9 mouse cellular contexts compared by ENCODE assay signal in genomic region chr8:124791751-124792150, GRCm38 (mm10). TPM values are rescaled to one million over a fixed set of nuclear protein-coding genes. Genes with fewer than 3 reads are reported as not detected.
A peak's percentile ranks its signal among the peaks of the same experiment; 100 is the strongest.
DNase-seq lines count a peak whose midpoint lies in the region; ATAC-seq and TF ChIP-seq lines count a peak whose summit lies in the region.
"Had no signal": no experiment of that assay in that cellular context is flagged by ENCODE, and none has a peak within 500 bp of the region (broad histone marks: within the 10 kb centered on the region; RNA-seq: fewer than 3 reads in every experiment).

No protein-coding gene starts in this region.

- TF ChIP-seq CTCF in CH12.LX (conservative IDR thresholded peaks at IDR 0.05 in 1 of 2, IDR thresholded peaks at IDR 0.05 in 1 of 2; ENCODE audit: low read depth in 2 of 2, low read length in 2 of 2): no peak
- TF ChIP-seq CTCF in thymus, adult 2 months (IDR thresholded peaks at IDR 0.05; ENCODE audit: borderline replicate concordance, control insufficient read depth, extremely low read depth, insufficient read depth, low read length, poor library complexity): no peak

- no peak for DNase-seq in heart, embryonic 10.5 days (ENCODE audit: low spot score)
- DNase-seq in heart, postnatal 36 days: no peak
- no peak for DNase-seq in CH12.LX (ENCODE audit: extremely low read depth)
- no peak for DNase-seq in forebrain, embryonic 14.5 days (ENCODE audit: low spot score)
- DNase-seq in thymus, adult 2 months: no peak
- DNase-seq in yolk sac, embryonic 10.5 days (ENCODE audit: low spot score): no peak

- WGBS in heart, embryonic 10.5 days: 31% methylated on average over 4 of the region's 4 CpGs
- 49% methylated on average over 4 of the region's 4 CpGs for WGBS in forebrain, embryonic 14.5 days
- WGBS in liver, embryonic 12.5 days (ENCODE audit: insufficient replicate concordance): 42% methylated on average over 4 of the region's 4 CpGs
- 66% methylated on average over 4 of the region's 4 CpGs for WGBS in thymus, adult 2 months

- peak overlapping the region; percentile 72 for H3K4me3 ChIP-seq in heart, embryonic 10.5 days
- H3K4me3 ChIP-seq in CH12.LX (replicated peaks in 1 of 3; ENCODE audit: low read depth in 2 of 3, low read length in 2 of 3, poor library complexity in 1 of 3): peak overlapping the region in 1 of 3 experiments; percentile 65
- H3K4me3 ChIP-seq in forebrain, embryonic 14.5 days (ENCODE audit: low read depth, low read length): peak overlapping the region; percentile 61
- H3K4me3 ChIP-seq in liver, embryonic 12.5 days: no peak overlapping the region
- no peak overlapping the region for H3K4me3 ChIP-seq in thymus, adult 2 months (ENCODE audit: control insufficient read depth, insufficient read depth, low read length)

- intact Hi-C loops in heart, postnatal 36 days (cut with DNase I): no loop called here

- H3K4me1 ChIP-seq in heart, embryonic 10.5 days: peaks cover 36% of the 10 kb centered on the region
- peaks cover 7 to 20% of the 10 kb centered on the region in 2 experiments for H3K4me1 ChIP-seq in CH12.LX (ENCODE audit: control insufficient read depth in 1 of 2, insufficient read depth in 2 of 2)
- peaks cover 16% of the 10 kb centered on the region for H3K4me1 ChIP-seq in forebrain, embryonic 14.5 days (ENCODE audit: control insufficient read depth, insufficient read depth, low read length)
- H3K4me1 ChIP-seq in liver, embryonic 12.5 days: peaks cover 23% of the 10 kb centered on the region
- peaks cover 21% of the 10 kb centered on the region for H3K4me1 ChIP-seq in thymus, adult 2 months (replicated peaks; ENCODE audit: control insufficient read depth, insufficient read depth, low read length)

- no peak for ATAC-seq in forebrain, embryonic 14.5 days
- no peak for ATAC-seq in liver, embryonic 12.5 days
- no peak for ATAC-seq in erythroid progenitor cell, adult 5-6 weeks (replicated peaks; ENCODE audit: low FRiP score, poor library complexity, severe bottlenecking)

- no peaks in the 10 kb centered on the region for H3K36me3 ChIP-seq in heart, embryonic 10.5 days
- no peaks in the 10 kb centered on the region for H3K36me3 ChIP-seq in CH12.LX (replicated peaks in 1 of 2; ENCODE audit: control insufficient read depth in 1 of 2, insufficient read depth in 1 of 2, low read length in 1 of 2)
- H3K36me3 ChIP-seq in forebrain, embryonic 14.5 days (ENCODE audit: control insufficient read depth, insufficient read depth, low read length): no peaks in the 10 kb centered on the region
- no peaks in the 10 kb centered on the region for H3K36me3 ChIP-seq in liver, embryonic 12.5 days
- no peaks in the 10 kb centered on the region for H3K36me3 ChIP-seq in thymus, adult 2 months (ENCODE audit: control insufficient read depth, insufficient read depth, low read length)

- no peak for TF ChIP-seq POLR2A in CH12.LX (IDR thresholded peaks at IDR 0.05; ENCODE audit: low read depth, low read length)
- no peak for TF ChIP-seq POLR2A in thymus, adult 2 months (IDR thresholded peaks at IDR 0.05; ENCODE audit: control insufficient read depth, extremely low read depth, insufficient read depth, low read length, poor library complexity)

- H3K9ac ChIP-seq in CH12.LX (ENCODE audit: insufficient read depth, low read depth): no peak overlapping the region
- peak overlapping the region; percentile 77 for H3K9ac ChIP-seq in forebrain, embryonic 14.5 days (ENCODE audit: low read length)
- H3K9ac ChIP-seq in liver, embryonic 12.5 days: no peak overlapping the region

- no peaks in the 10 kb centered on the region for H3K9me3 ChIP-seq in heart, embryonic 10.5 days
- peaks cover 17% of the 10 kb centered on the region for H3K9me3 ChIP-seq in CH12.LX (replicated peaks; ENCODE audit: low read length)
- H3K9me3 ChIP-seq in forebrain, embryonic 14.5 days (replicated peaks; ENCODE audit: control insufficient read depth, low read length): no peaks in the 10 kb centered on the region
- no peaks in the 10 kb centered on the region for H3K9me3 ChIP-seq in liver, embryonic 12.5 days (replicated peaks)

- H3K79me2 ChIP-seq in CH12.LX (replicated peaks; ENCODE audit: control insufficient read depth, extremely low read depth, insufficient read depth, poor library complexity, severe bottlenecking): no peaks in the 10 kb centered on the region

- in situ Hi-C loops in CH12.LX (cut with MboI; ENCODE audit: low pct_ligation_motif_present, low pct_unique_long_range_greater_than_20kb, low sequenced_read_pairs): no loop called here

- peaks cover 66% of the 10 kb centered on the region for H3K27me3 ChIP-seq in heart, embryonic 10.5 days (ENCODE audit: insufficient read depth, poor library complexity, severe bottlenecking)
- H3K27me3 ChIP-seq in CH12.LX (replicated peaks): peaks cover 55% of the 10 kb centered on the region
- H3K27me3 ChIP-seq in forebrain, embryonic 14.5 days (replicated peaks; ENCODE audit: control insufficient read depth, insufficient read depth, low read length): peaks cover 15% of the 10 kb centered on the region
- peaks cover 77% of the 10 kb centered on the region for H3K27me3 ChIP-seq in liver, embryonic 12.5 days (replicated peaks)
- peaks cover 16% of the 10 kb centered on the region for H3K27me3 ChIP-seq in thymus, adult 2 months (ENCODE audit: control insufficient read depth, insufficient read depth, low read length)

- peak overlapping the region; percentile 77 for H3K4me2 ChIP-seq in CH12.LX (ENCODE audit: insufficient read depth, low read depth, poor library complexity, severe bottlenecking)
- peak overlapping the region; percentile 94 for H3K4me2 ChIP-seq in forebrain, embryonic 14.5 days (ENCODE audit: low read length)
- H3K4me2 ChIP-seq in liver, embryonic 12.5 days: peak overlapping the region; percentile 85

- dilution Hi-C loops in CH12.LX (cut with MboI; ENCODE audit: extremely low pct_ligation_motif_present, extremely low pct_unique_long_range_greater_than_20kb, low sequenced_read_pairs): no loop called here

- TF ChIP-seq RAD21 in CH12.LX (IDR thresholded peaks at IDR 0.05; ENCODE audit: low read depth, low read length): no peak

- no peak for TF ChIP-seq EP300 in CH12.LX (IDR thresholded peaks at IDR 0.05; ENCODE audit: low read length)

- H3K27ac ChIP-seq in heart, embryonic 10.5 days: 0 out of 2 replicates have a peak overlapping the region, but pooled peaks have one; percentile 22
- H3K27ac ChIP-seq in CH12.LX (ENCODE audit: insufficient read depth, low read depth): no peak overlapping the region; the same call in 1 of the 2 replicates
- peak overlapping the region; percentile 90 for H3K27ac ChIP-seq in forebrain, embryonic 14.5 days (ENCODE audit: low read depth, low read length)
- H3K27ac ChIP-seq in liver, embryonic 12.5 days: no peak overlapping the region
- no peak overlapping the region for H3K27ac ChIP-seq in thymus, adult 2 months (ENCODE audit: control insufficient read depth, insufficient read depth, low read length)

TF ChIP-seq in CH12.LX, 34 proteins besides CTCF, POLR2A, EP300 and RAD21:
- TF ChIP-seq ZNF384 (IDR thresholded peaks at IDR 0.05; ENCODE audit: low read depth, low read length): peak; percentile 49
- TF ChIP-seq UBTF (IDR thresholded peaks at IDR 0.05; ENCODE audit: low read depth, low read length): no peak

RNA-seq across cellular contexts. Expression of gene Trim67, which starts 1.1 kb away (rescaled TPM):
- 0.05 and 0.10 TPM in 2 replicates for polyA plus RNA-seq in heart, embryonic 10.5 days (2016; fragmentation: Nextera tagmentation; extraction: Ambion mirVana)
- under 1 TPM; 0.36 to 0.68 TPM for total RNA-seq in heart, postnatal 36 days (2021)
- 0.04 and 0.08 TPM in 2 replicates for total RNA-seq in CH12.LX (2012; rRNA removed)
- total RNA-seq in CH12.LX (2014; rRNA removed): not detected in 2 replicates
- 0.04 TPM in 1 of 2 replicates, not detected in the other for polyA plus RNA-seq in CH12.LX (2012; ENCODE audit: insufficient read length, low read depth)
- 16.5 and 22.0 TPM in 2 replicates for polyA plus RNA-seq in forebrain, embryonic 14.5 days (2014; fragmentation: Nextera tagmentation; extraction: Ambion mirVana)
- polyA plus RNA-seq in liver, embryonic 12.5 days (2016; fragmentation: Nextera tagmentation; extraction: Ambion mirVana): 0.01 and 0.05 TPM in 2 replicates
- total RNA-seq in erythroid progenitor cell, adult 5-6 weeks (2015; ENCODE audit: low replicate concordance): not detected in 2 replicates
- total RNA-seq in erythroid progenitor cell, adult 5-6 weeks (2017; ENCODE audit: low replicate concordance): not detected in 2 replicates
- polyA plus RNA-seq in thymus, adult 2 months (2012; rRNA removed): 0.26 TPM in 2 replicates
- polyA plus RNA-seq: C2C12 had no signal

RNA-seq across cellular contexts. Expression of gene Fam89a, which starts 40.1 kb away (rescaled TPM):
- polyA plus RNA-seq in heart, embryonic 10.5 days (2016; fragmentation: Nextera tagmentation; extraction: Ambion mirVana): 2.5 and 8.2 TPM in 2 replicates
- 1 to 10 TPM in 1 of 2 experiments, under 1 TPM in 1; 0.75 to 1.6 TPM for total RNA-seq in heart, postnatal 36 days (2021)
- total RNA-seq in CH12.LX (2012; rRNA removed): 4.5 and 4.8 TPM in 2 replicates
- 2.2 and 2.5 TPM in 2 replicates for total RNA-seq in CH12.LX (2014; rRNA removed)
- 3.7 and 4.9 TPM in 2 replicates for polyA plus RNA-seq in CH12.LX (2012; ENCODE audit: insufficient read length, low read depth)
- polyA plus RNA-seq in forebrain, embryonic 14.5 days (2014; fragmentation: Nextera tagmentation; extraction: Ambion mirVana): 0.27 and 0.38 TPM in 2 replicates
- 2.9 and 3.2 TPM in 2 replicates for polyA plus RNA-seq in liver, embryonic 12.5 days (2016; fragmentation: Nextera tagmentation; extraction: Ambion mirVana)
- not detected in 2 replicates for total RNA-seq in erythroid progenitor cell, adult 5-6 weeks (2015; ENCODE audit: low replicate concordance)
- total RNA-seq in erythroid progenitor cell, adult 5-6 weeks (2017; ENCODE audit: low replicate concordance): not detected in 2 replicates
- 14.2 and 15.5 TPM in 2 replicates for polyA plus RNA-seq in thymus, adult 2 months (2012; rRNA removed)

Comparison
In these comparisons a context has a peak if more than half of its experiments do, and no peak if none do; other contexts are left out.
1. H3K27ac ChIP-seq: peak in heart, embryonic 10.5 days (single experiment) and forebrain, embryonic 14.5 days (single experiment); none in CH12.LX (single experiment), liver, embryonic 12.5 days (single experiment) and thymus, adult 2 months (single experiment).
2. H3K4me3 ChIP-seq: peak in heart, embryonic 10.5 days (single experiment) and forebrain, embryonic 14.5 days (single experiment); none in liver, embryonic 12.5 days (single experiment) and thymus, adult 2 months (single experiment).
3. RNA of gene Trim67, which starts 1.1 kb away (polyA plus RNA-seq): 16.5 to 22.0 TPM in forebrain, embryonic 14.5 days; 0.26 TPM in thymus, adult 2 months, 0.05 to 0.10 TPM in heart, embryonic 10.5 days, 0.04 TPM in CH12.LX and 0.01 to 0.05 TPM in liver, embryonic 12.5 days; every median in the first group is over 10 times any median in the second.
4. Peak in every context shown above with its lines, with median percentiles within 50 percentile points of each other: H3K4me2 ChIP-seq.